Mouse (Mus musculus) cerebellum, adult 8-10 months (tissue): ENCODE data around the gene Htra1.

ENCODE experiments used
- DNase-seq: peaks from one replicate; pipeline ENCODE4 v3.0.0; 2022

Htra1 gene

DNA sequence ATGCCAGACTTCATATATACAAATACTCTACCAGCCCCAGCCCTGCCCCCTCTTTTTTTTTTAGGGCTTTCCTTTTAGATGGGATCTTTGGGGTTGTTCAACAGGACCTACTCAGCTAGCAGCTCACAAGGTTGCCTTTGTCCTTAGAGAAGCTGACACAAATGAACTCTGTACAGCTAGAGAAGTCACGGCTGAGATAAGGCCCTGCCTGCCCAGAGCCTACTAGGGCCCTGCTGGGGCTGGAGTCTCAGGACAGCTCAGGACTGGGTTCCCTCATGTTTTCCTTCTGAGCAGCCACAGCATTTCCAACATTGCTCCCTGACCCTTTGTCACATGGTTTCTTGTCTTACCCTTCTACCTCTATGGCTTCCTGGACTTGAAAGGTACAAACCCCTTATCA lies 91.6 kb downstream of the Htra1 start:
- DNase-seq: no peak

DNA sequence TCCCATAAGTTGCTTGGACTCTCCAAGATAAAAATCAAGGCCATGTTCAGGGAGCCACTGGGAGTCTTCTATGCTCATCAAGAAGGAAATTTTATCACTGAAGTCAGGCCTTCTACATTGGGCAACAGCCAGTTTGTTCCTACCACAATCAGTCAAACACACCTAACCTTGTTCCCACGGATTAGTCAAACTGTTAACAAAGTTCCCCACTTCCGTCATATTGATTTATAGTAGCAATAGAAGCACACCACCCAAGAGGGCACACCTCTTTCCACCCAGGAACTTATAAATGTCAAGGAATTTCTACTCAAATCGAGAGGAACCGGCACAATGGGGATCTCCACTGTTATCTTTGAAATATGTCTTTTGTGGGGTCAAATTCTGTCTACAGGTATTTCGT lies 95.8 kb downstream of the Htra1 start, which contains the start of gene Dmbt1:
Dmbt1 (plus strand) TSS at position 299 of the 400 bp plus-strand sequence.
- no peak for DNase-seq
